Mouse (Mus musculus) MEL (cell line): ENCODE measurements around the gene H2-DMb1. TPM values are rescaled to one million over a fixed set of nuclear protein-coding genes. Genes with fewer than 3 reads are reported as not detected.

ENCODE experiments used
- DNase-seq: peaks from one replicate; pipeline ENCODE4 v3.0.0; 2011; ENCODE audit warnings: low read depth, low spot score
- H3K27ac ChIP-seq: 2 replicates; pipeline ENCODE4 v1.5.1; 2012; ENCODE audit warnings: low read depth, mild to moderate bottlenecking, control low read depth, low read length, moderate library complexity; ENCODE audit not compliant: control insufficient read depth
- H3K27me3 ChIP-seq, 2 experiments: fragments of 150-350 bp in 1 of 2; sonication (generic) in 1 of 2; 2 replicates each; pipeline ENCODE4 v1.6.1; 2012; ENCODE audit warnings: low read length in 2 of 2, mild to moderate bottlenecking in 2 of 2, improper control_type of control experiment in 1 of 2, moderate library complexity in 1 of 2; ENCODE audit not compliant: insufficient read depth in 2 of 2, control insufficient read depth in 1 of 2
- H3K36me3 ChIP-seq, 2 experiments: 2 replicates each; pipeline ENCODE4 v1.6.1; 2012 to 2014; ENCODE audit warnings: low read length in 2 of 2, improper control_type of control experiment in 1 of 2, inconsistent platforms in 1 of 2, mild to moderate bottlenecking in 1 of 2; ENCODE audit not compliant: insufficient read depth in 2 of 2, control insufficient read depth in 1 of 2
- H3K4me1 ChIP-seq, 2 experiments: fragments of 150-350 bp in 1 of 2; sonication (generic) in 1 of 2; 2 replicates each; pipeline ENCODE4 v1.6.1; 2012; ENCODE audit warnings: low read length in 2 of 2, improper control_type of control experiment in 1 of 2, mild to moderate bottlenecking in 1 of 2; ENCODE audit not compliant: insufficient read depth in 2 of 2, control insufficient read depth in 1 of 2
- H3K4me3 ChIP-seq, 2 experiments: fragments of 150-350 bp in 1 of 2; sonication (generic) in 1 of 2; 2 replicates each; pipeline ENCODE4 v1.5.1; 2012; ENCODE audit warnings: low read depth in 2 of 2, low read length in 2 of 2, mild to moderate bottlenecking in 2 of 2, moderate library complexity in 2 of 2, control low read depth in 1 of 2, improper control_type of control experiment in 1 of 2; ENCODE audit not compliant: control insufficient read depth in 1 of 2, insufficient read depth in 1 of 2
- H3K79me2 ChIP-seq: 2 replicates; pipeline ENCODE4 v1.6.1; 2012; ENCODE audit warnings: mild to moderate bottlenecking, low read length, moderate library complexity; ENCODE audit not compliant: control insufficient read depth, poor library complexity, insufficient read depth
- H3K9ac ChIP-seq: 2 replicates; pipeline ENCODE4 v1.6.1; 2012; ENCODE audit warnings: low read depth, mild to moderate bottlenecking, control low read depth, low read length, moderate library complexity; ENCODE audit not compliant: control insufficient read depth, poor library complexity, severe bottlenecking
- H3K9me3 ChIP-seq: fragments of 150-350 bp; sonication (generic); replicated peaks from 2 replicates; pipeline ENCODE4 v1.6.1; 2012; ENCODE audit warnings: mild to moderate bottlenecking, low read length, improper control_type of control experiment, moderate library complexity; ENCODE audit not compliant: insufficient read depth
- BHLHE40 ChIP-seq: IDR thresholded peaks from 2 replicates; pipeline ENCODE4 v1.6.1; 2012; ENCODE audit warnings: low read depth, mild to moderate bottlenecking, inconsistent platforms, low read length, improper control_type of control experiment, borderline replicate concordance
- CHD2 ChIP-seq: IDR thresholded peaks from 2 replicates; pipeline ENCODE4 v1.6.1; 2011; ENCODE audit warnings: low read length, improper control_type of control experiment
- HCFC1 ChIP-seq: IDR thresholded peaks from 2 replicates; pipeline ENCODE4 v1.6.1; 2012; ENCODE audit warnings: low read depth, mild to moderate bottlenecking, inconsistent platforms, low read length, improper control_type of control experiment, moderate library complexity
- KAT2A ChIP-seq: conservative IDR thresholded peaks from 2 replicates; pipeline ENCODE4 v1.6.1; 2012; ENCODE audit warnings: low read depth, low read length, improper control_type of control experiment, inconsistent platforms
- MAZ ChIP-seq: IDR thresholded peaks from 2 replicates; pipeline ENCODE4 v1.6.1; 2012; ENCODE audit warnings: low read depth, mild to moderate bottlenecking, inconsistent platforms, low read length, improper control_type of control experiment
- MXI1 ChIP-seq: IDR thresholded peaks from 2 replicates; pipeline ENCODE4 v1.6.1; 2011; ENCODE audit warnings: mild to moderate bottlenecking, low read depth, low read length, improper control_type of control experiment
- MYB ChIP-seq: IDR thresholded peaks from 2 replicates; pipeline ENCODE4 v1.6.1; 2011; ENCODE audit warnings: mild to moderate bottlenecking, low read depth, low read length, improper control_type of control experiment
- MYC ChIP-seq: IDR thresholded peaks from 2 replicates; pipeline ENCODE4 v1.6.1; 2011; ENCODE audit warnings: low read depth, mild to moderate bottlenecking, low read length, improper control_type of control experiment, moderate library complexity
- NELFE ChIP-seq: IDR thresholded peaks from 2 replicates; pipeline ENCODE4 v1.6.1; 2011; ENCODE audit warnings: low read depth, low read length, improper control_type of control experiment
- NRF1 ChIP-seq: IDR thresholded peaks from 2 replicates; pipeline ENCODE4 v1.6.1; 2014; ENCODE audit warnings: low read depth, mild to moderate bottlenecking, inconsistent platforms, low read length, improper control_type of control experiment, moderate library complexity; ENCODE audit not compliant: poor library complexity, insufficient read depth, severe bottlenecking
- POLR2AphosphoS5 ChIP-seq: IDR thresholded peaks from 2 replicates; pipeline ENCODE4 v1.6.1; 2012; ENCODE audit warnings: low read depth, borderline replicate concordance, mild to moderate bottlenecking, inconsistent platforms, low read length, moderate library complexity, mixed read lengths
- RAD21 ChIP-seq: IDR thresholded peaks from 2 replicates; pipeline ENCODE4 v1.6.1; 2011; ENCODE audit warnings: mild to moderate bottlenecking, low read depth, low read length, improper control_type of control experiment
- RCOR1 ChIP-seq: IDR thresholded peaks from 2 replicates; pipeline ENCODE4 v1.6.1; 2012; ENCODE audit warnings: low read depth, mild to moderate bottlenecking, inconsistent platforms, low read length, improper control_type of control experiment
- SIN3A ChIP-seq: IDR thresholded peaks from 2 replicates; pipeline ENCODE4 v1.6.1; 2012; ENCODE audit warnings: low read length, improper control_type of control experiment, inconsistent platforms
- SMC3 ChIP-seq: IDR thresholded peaks from 2 replicates; pipeline ENCODE4 v1.6.1; 2011; ENCODE audit warnings: low read depth, low read length, improper control_type of control experiment
- TCF12 ChIP-seq: IDR thresholded peaks from 2 replicates; pipeline ENCODE4 v1.6.1; 2014; ENCODE audit warnings: low read depth, mild to moderate bottlenecking, inconsistent platforms, low read length, improper control_type of control experiment, moderate library complexity
- USF1 ChIP-seq: IDR thresholded peaks from 2 replicates; pipeline ENCODE4 v1.6.1; 2014; ENCODE audit warnings: low read depth, mild to moderate bottlenecking, inconsistent platforms, low read length, improper control_type of control experiment, moderate library complexity
- ZC3H11A ChIP-seq: IDR thresholded peaks from 2 replicates; pipeline ENCODE4 v1.6.1; 2012; ENCODE audit warnings: low read depth, mild to moderate bottlenecking, inconsistent platforms, low read length, improper control_type of control experiment
- ZKSCAN1 ChIP-seq: IDR thresholded peaks from 2 replicates; pipeline ENCODE4 v1.6.1; 2012; ENCODE audit warnings: low read depth, mild to moderate bottlenecking, inconsistent platforms, low read length, improper control_type of control experiment, moderate library complexity
- ZNF384 ChIP-seq: IDR thresholded peaks from 2 replicates; pipeline ENCODE4 v1.6.1; 2012; ENCODE audit warnings: low read depth, mild to moderate bottlenecking, inconsistent platforms, low read length, improper control_type of control experiment
- polyA plus RNA-seq, 2 experiments: library from polyadenylated mRNA; stranded (reverse) in 1 of 2; unstranded in 1 of 2; fragments of >175 nt in 1 of 2; fragments of >200 nt in 1 of 2; gene quantifications; 2 replicates each; pipeline versions ENCODE4 v1.2.1 to v1.2.4; 2012; ENCODE audit warnings: low replicate concordance in 2 of 2, low read depth in 1 of 2; ENCODE audit not compliant: insufficient read length in 2 of 2, insufficient read depth in 1 of 2, missing spikeins in 1 of 2
- total RNA-seq: library from RNA; depleted of rRNA; stranded (reverse); fragments of 300-350 nt; gene quantifications from 2 replicates; pipeline ENCODE4 v1.2.3, GENCODE M21; 2012

The H2-DMb1 gene
- total and polyA plus RNA-seq, 3 experiments = 0.67 TPM; not detected in 2

- Histone ChIP-seq H3K4me3 (no peak overlapping the region), H3K4me1 (peaks cover 8 to 11% of the 10 kb centered on the region in 2 experiments; a peak in 3 of 4 replicates), H3K36me3 (peaks cover 0 to 3% of the 10 kb centered on the region in 2 experiments; a peak in 2 of 4 replicates), H3K79me2 (peaks cover 7% of the 10 kb centered on the region), H3K9me3 (no peaks in the 10 kb centered on the region), H3K9ac (no peak overlapping the region), H3K27ac (no peak overlapping the region), H3K27me3 (no peaks in the 10 kb centered on the region)
- no peak for DNase-seq
- no peak for TF ChIP-seq BHLHE40
- no peak for TF ChIP-seq TCF12
- no peak for TF ChIP-seq ZNF384
- TF ChIP-seq USF1 = no peak
- no peak for TF ChIP-seq KAT2A
- no peak for TF ChIP-seq ZC3H11A
- no peak for TF ChIP-seq MYC
- TF ChIP-seq SMC3 = no peak
- no peak for TF ChIP-seq MXI1
- no peak for TF ChIP-seq RCOR1
- TF ChIP-seq ZKSCAN1 = no peak
- TF ChIP-seq POLR2AphosphoS5 = no peak
- TF ChIP-seq NRF1 = no peak
- TF ChIP-seq, all 39 proteins: peak for 0
These were observed 40.0 kb downstream of the H2-DMb1 start for GRCm38 (mm10) chr17:34192852-34193251.

- H3K27ac ChIP-seq = no peak overlapping the region
- H3K36me3 ChIP-seq = peaks cover 0 to 3% of the 10 kb centered on the region in 2 experiments; a peak in 2 of 4 replicates
- TF ChIP-seq CHD2 = no peak
- TF ChIP-seq KAT2A = no peak
- no peak for TF ChIP-seq RAD21
- no peak for TF ChIP-seq POLR2AphosphoS5
- no peak for TF ChIP-seq MYB
- TF ChIP-seq SIN3A = no peak
- TF ChIP-seq BHLHE40 = no peak
- TF ChIP-seq HCFC1 = no peak
- TF ChIP-seq MAZ = no peak
- TF ChIP-seq MYC = no peak
- no peak for TF ChIP-seq NELFE
- TF ChIP-seq NRF1 = no peak
- H3K79me2 ChIP-seq = peaks cover 8% of the 10 kb centered on the region
- H3K9ac ChIP-seq = no peak overlapping the region
- H3K4me1 ChIP-seq = peaks cover 8 to 11% of the 10 kb centered on the region in 2 experiments; a peak in 3 of 4 replicates
- H3K27me3 ChIP-seq = no peaks in the 10 kb centered on the region
- no peak for DNase-seq
- no peak overlapping the region for H3K4me3 ChIP-seq
- H3K9me3 ChIP-seq = no peaks in the 10 kb centered on the region
These were observed 40.6 kb downstream of the H2-DMb1 start for GRCm38 (mm10) chr17:34193468-34193867.
